Comparison of ENCODE assay signal across 22 mouse cellular contexts in genomic region chr11:50391272-50391960, GRCm38 (mm10). TPM values are rescaled to one million over a fixed set of nuclear protein-coding genes. Genes with fewer than 3 reads are reported as not detected.
DNase-seq lines count a peak whose midpoint lies in the region; ATAC-seq and TF ChIP-seq lines count a peak whose summit lies in the region.
"Had no signal": no experiment of that assay in that cellular context is flagged by ENCODE, and none has a peak within 500 bp of the region (broad histone marks: within the 10 kb centered on the region; RNA-seq: fewer than 3 reads in every experiment).

No protein-coding gene starts in this region.

- H3K4me1 ChIP-seq in heart, embryonic 12.5 days (replicated peaks): peaks cover 15% of the 10 kb centered on the region
- no peaks in the 10 kb centered on the region for H3K4me1 ChIP-seq in midbrain, embryonic 11.5 days (ENCODE audit: control insufficient read depth, insufficient read depth, low read length)
- H3K4me1 ChIP-seq in midbrain, embryonic 10.5 days: no peaks in the 10 kb centered on the region
- H3K4me1 ChIP-seq in MEL (ENCODE audit: control insufficient read depth in 1 of 2, insufficient read depth in 2 of 2, low read length in 2 of 2): no peaks in the 10 kb centered on the region; a peak in 1 of 4 replicates
- no peaks in the 10 kb centered on the region for H3K4me1 ChIP-seq in liver, embryonic 14.5 days (replicated peaks; ENCODE audit: control insufficient read depth in 2 of 2, insufficient read depth in 2 of 2, low read length in 1 of 2)
- H3K4me1 ChIP-seq: limb, embryonic 13.5 days had no signal

- no peak overlapping the region for H3K4me3 ChIP-seq in heart, embryonic 12.5 days
- H3K4me3 ChIP-seq in midbrain, embryonic 11.5 days (ENCODE audit: low read depth, low read length): no peak overlapping the region
- no peak overlapping the region for H3K4me3 ChIP-seq in midbrain, embryonic 10.5 days
- H3K4me3 ChIP-seq in MEL (ENCODE audit: control insufficient read depth in 1 of 2, insufficient read depth in 1 of 2, low read depth in 2 of 2, low read length in 2 of 2): no peak overlapping the region
- no peak overlapping the region for H3K4me3 ChIP-seq in liver, embryonic 14.5 days (ENCODE audit: insufficient read depth in 1 of 2, low read depth in 2 of 2, low read length in 2 of 2)
- H3K4me3 ChIP-seq: limb, embryonic 13.5 days had no signal

- no peaks in the 10 kb centered on the region for H3K79me2 ChIP-seq in MEL (ENCODE audit: control insufficient read depth, insufficient read depth, low read length, poor library complexity)

- no peaks in the 10 kb centered on the region for H3K27me3 ChIP-seq in heart, embryonic 12.5 days (replicated peaks)
- H3K27me3 ChIP-seq in midbrain, embryonic 11.5 days (ENCODE audit: control insufficient read depth, insufficient read depth, low read length): no peaks in the 10 kb centered on the region
- no peaks in the 10 kb centered on the region for H3K27me3 ChIP-seq in midbrain, embryonic 10.5 days (ENCODE audit: low read depth, poor library complexity, severe bottlenecking)
- H3K27me3 ChIP-seq in MEL (ENCODE audit: control insufficient read depth in 1 of 2, insufficient read depth in 2 of 2, low read length in 2 of 2): no peaks in the 10 kb centered on the region
- H3K27me3 ChIP-seq in liver, embryonic 14.5 days (ENCODE audit: control insufficient read depth, insufficient read depth, low read length): no peaks in the 10 kb centered on the region
- H3K27me3 ChIP-seq: limb, embryonic 13.5 days; Patski had no signal

- peak overlapping the region; percentile 75 for H3K27ac ChIP-seq in heart, embryonic 12.5 days (ENCODE audit: poor library complexity, severe bottlenecking)
- no peak overlapping the region for H3K27ac ChIP-seq in midbrain, embryonic 11.5 days (ENCODE audit: low read depth, low read length)
- no peak overlapping the region for H3K27ac ChIP-seq in midbrain, embryonic 10.5 days (replicated peaks)
- H3K27ac ChIP-seq in MEL (ENCODE audit: control insufficient read depth, low read depth, low read length): no peak overlapping the region
- H3K27ac ChIP-seq in liver, embryonic 14.5 days: no peak overlapping the region
- H3K27ac ChIP-seq: limb, embryonic 13.5 days had no signal

- H3K4me2 ChIP-seq in heart, embryonic 12.5 days: no peak overlapping the region
- no peak overlapping the region for H3K4me2 ChIP-seq in midbrain, embryonic 11.5 days
- no peak overlapping the region for H3K4me2 ChIP-seq in liver, embryonic 14.5 days (ENCODE audit: low read depth)
- H3K4me2 ChIP-seq: limb, embryonic 13.5 days had no signal

- peaks cover 63% of the 10 kb centered on the region for H3K36me3 ChIP-seq in heart, embryonic 12.5 days
- peaks cover 15% of the 10 kb centered on the region; the same call in 1 of the 2 replicates for H3K36me3 ChIP-seq in midbrain, embryonic 11.5 days (ENCODE audit: control insufficient read depth, insufficient read depth, low read length)
- H3K36me3 ChIP-seq in midbrain, embryonic 10.5 days: peaks cover 88% of the 10 kb centered on the region
- peaks cover 0 to 3% of the 10 kb centered on the region in 2 experiments; a peak in 2 of 4 replicates for H3K36me3 ChIP-seq in MEL (ENCODE audit: control insufficient read depth in 1 of 2, insufficient read depth in 2 of 2, low read length in 2 of 2)
- peaks cover 7% of the 10 kb centered on the region for H3K36me3 ChIP-seq in liver, embryonic 14.5 days (replicated peaks; ENCODE audit: control insufficient read depth, insufficient read depth, low read depth)

- TF ChIP-seq CTCF in MEL (IDR thresholded peaks at IDR 0.05 in 2 of 3, conservative IDR thresholded peaks at IDR 0.05 in 1 of 3; ENCODE audit: control insufficient read depth in 1 of 3, insufficient read depth in 1 of 3, low read depth in 2 of 3, low read length in 3 of 3, poor library complexity in 1 of 3, severe bottlenecking in 1 of 3): peak in 2 of 3 experiments; percentile 16 to 17; a peak in 2 of 6 replicates
- no peak for TF ChIP-seq CTCF in liver, embryonic 14.5 days (IDR thresholded peaks at IDR 0.05; ENCODE audit: low read depth)

- intact Hi-C loops in heart, postnatal 14 days (cut with DNase I): no loop called here

- DNase-seq in heart, postnatal 14 days: no peak
- DNase-seq in midbrain, embryonic 11.5 days (ENCODE audit: low spot score, missing footprints): peak; percentile 44
- no peak for DNase-seq in midbrain, embryonic 10.5 days (ENCODE audit: low spot score)
- DNase-seq in MEL (ENCODE audit: low read depth, low spot score): no peak
- no peak for DNase-seq in liver, embryonic 14.5 days (ENCODE audit: low read depth in 3 of 3, low spot score in 3 of 3)
- DNase-seq in adrenal gland, adult 2 months: no peak
- no peak for DNase-seq in kidney, postnatal 14 days
- DNase-seq: cerebellum, adult 9-11 months; forebrain, postnatal 0 days; kidney, adult 2 months; midbrain, embryonic 14.5 days; right cerebral cortex, postnatal 25 days; thymus, postnatal 25 days had no signal

- TF ChIP-seq RAD21 in MEL (IDR thresholded peaks at IDR 0.05; ENCODE audit: low read depth, low read length): no peak; the same call in 1 of the 2 replicates

- H3K9ac ChIP-seq in heart, embryonic 12.5 days: no peak overlapping the region
- H3K9ac ChIP-seq in midbrain, embryonic 11.5 days (ENCODE audit: low read length): no peak overlapping the region
- H3K9ac ChIP-seq in MEL (ENCODE audit: control insufficient read depth, low read depth, low read length, poor library complexity, severe bottlenecking): no peak overlapping the region
- H3K9ac ChIP-seq in liver, embryonic 14.5 days (replicated peaks): no peak overlapping the region
- H3K9ac ChIP-seq: forebrain, postnatal 0 days; limb, embryonic 13.5 days had no signal

- WGBS in heart, embryonic 12.5 days: 51% methylated on average over 4 of the region's 4 CpGs
- 86% methylated on average over 4 of the region's 4 CpGs for WGBS in midbrain, embryonic 11.5 days
- WGBS in midbrain, embryonic 10.5 days: 85% methylated on average over 4 of the region's 4 CpGs
- WGBS in liver, embryonic 14.5 days (ENCODE audit: insufficient replicate concordance): 56% methylated on average over 4 of the region's 4 CpGs

- H3K9me3 ChIP-seq in heart, embryonic 12.5 days (replicated peaks): no peaks in the 10 kb centered on the region
- H3K9me3 ChIP-seq in midbrain, embryonic 11.5 days (ENCODE audit: control insufficient read depth, low read length): no peaks in the 10 kb centered on the region
- H3K9me3 ChIP-seq in midbrain, embryonic 10.5 days (replicated peaks): no peaks in the 10 kb centered on the region
- H3K9me3 ChIP-seq in MEL (replicated peaks; ENCODE audit: insufficient read depth, low read length): no peaks in the 10 kb centered on the region
- H3K9me3 ChIP-seq in liver, embryonic 14.5 days (ENCODE audit: control insufficient read depth, low read length): no peaks in the 10 kb centered on the region
- H3K9me3 ChIP-seq: limb, embryonic 13.5 days had no signal

- ATAC-seq in heart, embryonic 12.5 days (ENCODE audit: insufficient number of reproducible peaks, low FRiP score): peak; percentile 67; the same call in 1 of the 2 replicates
- ATAC-seq in midbrain, embryonic 11.5 days (ENCODE audit: low FRiP score): 0 out of 2 replicates have a peak, but pooled peaks have one; percentile 22
- peak; percentile 16; the same call in 1 of the 2 replicates for ATAC-seq in liver, embryonic 14.5 days (ENCODE audit: insufficient read depth)
- ATAC-seq: forebrain, postnatal 0 days; lung, postnatal 0 days; Patski had no signal

- TF ChIP-seq EP300 in MEL (IDR thresholded peaks at IDR 0.05; ENCODE audit: low read depth in 1 of 2, low read length in 2 of 2): no peak
- no peak for TF ChIP-seq EP300 in liver, embryonic 14.5 days (IDR thresholded peaks at IDR 0.05; ENCODE audit: low read depth)

- no peak for TF ChIP-seq POLR2A in MEL (IDR thresholded peaks at IDR 0.05; ENCODE audit: control insufficient read depth in 1 of 2, insufficient read depth in 1 of 2, low read depth in 1 of 2, low read length in 2 of 2, poor library complexity in 1 of 2)

RNA-seq across cellular contexts. Expression of gene Hnrnph1, which starts 14.6 kb away (rescaled TPM):
- polyA plus RNA-seq in heart, embryonic 12.5 days (2016; fragmentation: Nextera tagmentation; extraction: Ambion mirVana): 255 and 272 TPM in 2 replicates
- total RNA-seq in heart, postnatal 14 days (2021): 100 to 1,000 TPM; 134 to 140 TPM
- 848 and 902 TPM in 2 replicates for polyA plus RNA-seq in midbrain, embryonic 11.5 days (2014; fragmentation: Nextera tagmentation; extraction: Ambion mirVana)
- polyA plus RNA-seq in midbrain, embryonic 10.5 days (2016; fragmentation: Nextera tagmentation; extraction: Ambion mirVana): 612 and 627 TPM in 2 replicates
- 227 and 232 TPM in 2 replicates for total RNA-seq in MEL (2012; rRNA removed)
- 100 to 1,000 TPM; 425 to 552 TPM for polyA plus RNA-seq in MEL (2012; ENCODE audit: insufficient read depth in 1 of 2, insufficient read length in 2 of 2, low read depth in 1 of 2, low replicate concordance in 2 of 2, missing spikeins in 1 of 2)
- 163 and 200 TPM in 2 replicates for polyA plus RNA-seq in liver, embryonic 14.5 days (2012; rRNA removed)
- 101 and 120 TPM in 2 replicates for polyA plus RNA-seq in liver, embryonic 14.5 days (2014; fragmentation: Nextera tagmentation; extraction: Ambion mirVana)
- total RNA-seq in adrenal gland, adult 2 months (2021): 100 to 1,000 TPM; 225 to 240 TPM
- polyA plus RNA-seq in adrenal gland, adult 2 months (2012; rRNA removed): 13.4 and 13.7 TPM in 2 replicates

RNA-seq across cellular contexts. Expression of gene Cby3, which starts 37.2 kb away (rescaled TPM):
- 0.26 TPM in 1 of 2 replicates, not detected in the other for polyA plus RNA-seq in heart, embryonic 12.5 days (2016; fragmentation: Nextera tagmentation; extraction: Ambion mirVana)
- not detected for total RNA-seq in heart, postnatal 14 days (2021)
- polyA plus RNA-seq in midbrain, embryonic 11.5 days (2014; fragmentation: Nextera tagmentation; extraction: Ambion mirVana): not detected in 2 replicates
- polyA plus RNA-seq in midbrain, embryonic 10.5 days (2016; fragmentation: Nextera tagmentation; extraction: Ambion mirVana): 0.20 and 0.35 TPM in 2 replicates
- total RNA-seq in MEL (2012; rRNA removed): 0.23 and 0.42 TPM in 2 replicates
- under 1 TPM in 1 of 2 experiments, not detected in 1; 0.31 TPM for polyA plus RNA-seq in MEL (2012; ENCODE audit: insufficient read depth in 1 of 2, insufficient read length in 2 of 2, low read depth in 1 of 2, low replicate concordance in 2 of 2, missing spikeins in 1 of 2)
- 0.08 TPM in 1 of 2 replicates, not detected in the other for polyA plus RNA-seq in liver, embryonic 14.5 days (2012; rRNA removed)
- polyA plus RNA-seq in liver, embryonic 14.5 days (2014; fragmentation: Nextera tagmentation; extraction: Ambion mirVana): not detected in 2 replicates
- not detected for total RNA-seq in adrenal gland, adult 2 months (2021)
- polyA plus RNA-seq in adrenal gland, adult 2 months (2012; rRNA removed): 0.57 TPM in 1 of 2 replicates, not detected in the other
- total RNA-seq: adrenal gland, adult 18-20 months; forebrain, postnatal 0 days; gastrocnemius, adult 8-10 months; layer of hippocampus, adult 18-20 months; left cerebral cortex, adult 8-10 months had no signal
- polyA plus RNA-seq: C2C12, Patski had no signal

RNA-seq across cellular contexts. Expression of gene Rufy1, which starts 39.5 kb away (rescaled TPM):
- polyA plus RNA-seq in heart, embryonic 12.5 days (2016; fragmentation: Nextera tagmentation; extraction: Ambion mirVana): 19.6 and 21.8 TPM in 2 replicates
- total RNA-seq in heart, postnatal 14 days (2021): 10 to 100 TPM; 27.1 to 27.7 TPM
- polyA plus RNA-seq in midbrain, embryonic 11.5 days (2014; fragmentation: Nextera tagmentation; extraction: Ambion mirVana): 24.7 and 27.3 TPM in 2 replicates
- 21.1 and 22.3 TPM in 2 replicates for polyA plus RNA-seq in midbrain, embryonic 10.5 days (2016; fragmentation: Nextera tagmentation; extraction: Ambion mirVana)
- total RNA-seq in MEL (2012; rRNA removed): 13.8 and 18.4 TPM in 2 replicates
- 10 to 100 TPM in 1 of 2 experiments, not detected in 1; 17.8 TPM for polyA plus RNA-seq in MEL (2012; ENCODE audit: insufficient read depth in 1 of 2, insufficient read length in 2 of 2, low read depth in 1 of 2, low replicate concordance in 2 of 2, missing spikeins in 1 of 2)
- polyA plus RNA-seq in liver, embryonic 14.5 days (2012; rRNA removed): 3.5 and 5.1 TPM in 2 replicates
- polyA plus RNA-seq in liver, embryonic 14.5 days (2014; fragmentation: Nextera tagmentation; extraction: Ambion mirVana): 7.1 and 8.9 TPM in 2 replicates
- total RNA-seq in adrenal gland, adult 2 months (2021): 10 to 100 TPM; 33.8 to 45.8 TPM
- 23.5 and 24.6 TPM in 2 replicates for polyA plus RNA-seq in adrenal gland, adult 2 months (2012; rRNA removed)

Comparison
In these comparisons a context has a peak if more than half of its experiments do, and no peak if none do; other contexts are left out.
1. ATAC-seq: peak in every context shown above with its lines; median percentile 67 in heart, embryonic 12.5 days; 22 in midbrain, embryonic 11.5 days; 16 in liver, embryonic 14.5 days.